Mouse (Mus musculus): Measurements from ENCODE around the gene Sap30. TPM values are rescaled to one million over a fixed set of nuclear protein-coding genes. Genes with fewer than 3 reads are reported as not detected.

The Sap30 gene
- polyA plus RNA-seq, 1 experiment from 2014 or later, result 48.6 TPM

- H3K9me3 ChIP-seq (replicated peaks; ENCODE audit: control insufficient read depth, low read length), result no peaks in the 10 kb centered on the region
- H3K27me3 ChIP-seq (ENCODE audit: control insufficient read depth, insufficient read depth, low read length), result no peaks in the 10 kb centered on the region
- H3K9ac ChIP-seq (ENCODE audit: low read depth, low read length), result no peak overlapping the region
- H3K4me1 ChIP-seq (ENCODE audit: control insufficient read depth, insufficient read depth, low read length), result no peaks in the 10 kb centered on the region
- no peak for ATAC-seq (replicated peaks; ENCODE audit: insufficient number of reproducible peaks, low FRiP score, low TSS enrichment)
- WGBS (ENCODE audit: insufficient replicate concordance), result 61% methylated on average over 4 of the region's 4 CpGs
- no peak overlapping the region for H3K4me3 ChIP-seq (ENCODE audit: low read depth, low read length)
- H3K4me2 ChIP-seq, result no peak overlapping the region
- H3K36me3 ChIP-seq (ENCODE audit: control insufficient read depth, insufficient read depth, low read length), result no peaks in the 10 kb centered on the region
- H3K27ac ChIP-seq (ENCODE audit: low read depth, low read length), result no peak overlapping the region
These were observed 44.4 kb downstream of the Sap30 start for GRCm38 (mm10) chr8:57443289-57443688.

GRCm38 (mm10) chr8:57441556-57441955, 46.1 kb downstream of the Sap30 start:
- no peaks in the 10 kb centered on the region for H3K27me3 ChIP-seq (ENCODE audit: control insufficient read depth, insufficient read depth, low read length)
- no peak overlapping the region for H3K4me3 ChIP-seq (ENCODE audit: low read depth, low read length)
- no peak for ATAC-seq (replicated peaks; ENCODE audit: insufficient number of reproducible peaks, low FRiP score, low TSS enrichment)
- H3K27ac ChIP-seq (ENCODE audit: low read depth, low read length), result no peak overlapping the region
- H3K4me1 ChIP-seq (ENCODE audit: control insufficient read depth, insufficient read depth, low read length), result no peaks in the 10 kb centered on the region
- 85% methylated on average over 5 of the region's 5 CpGs for WGBS (ENCODE audit: insufficient replicate concordance)
- H3K4me2 ChIP-seq, result no peak overlapping the region
- H3K36me3 ChIP-seq (ENCODE audit: control insufficient read depth, insufficient read depth, low read length), result no peaks in the 10 kb centered on the region
- no peaks in the 10 kb centered on the region for H3K9me3 ChIP-seq (replicated peaks; ENCODE audit: control insufficient read depth, low read length)
- H3K9ac ChIP-seq (ENCODE audit: low read depth, low read length), result no peak overlapping the region

- H3K4me2 ChIP-seq, result no peak overlapping the region
- no peak for ATAC-seq (replicated peaks; ENCODE audit: insufficient number of reproducible peaks, low FRiP score, low TSS enrichment)
- no peak overlapping the region for H3K4me3 ChIP-seq (ENCODE audit: low read depth, low read length)
- no peaks in the 10 kb centered on the region for H3K4me1 ChIP-seq (ENCODE audit: control insufficient read depth, insufficient read depth, low read length)
- no peak overlapping the region for H3K27ac ChIP-seq (ENCODE audit: low read depth, low read length)
- WGBS (ENCODE audit: insufficient replicate concordance), result 85% methylated on average over 4 of the region's 4 CpGs
- no peaks in the 10 kb centered on the region for H3K36me3 ChIP-seq (ENCODE audit: control insufficient read depth, insufficient read depth, low read length)
- H3K9ac ChIP-seq (ENCODE audit: low read depth, low read length), result no peak overlapping the region
- H3K27me3 ChIP-seq (ENCODE audit: control insufficient read depth, insufficient read depth, low read length), result no peaks in the 10 kb centered on the region
- no peaks in the 10 kb centered on the region for H3K9me3 ChIP-seq (replicated peaks; ENCODE audit: control insufficient read depth, low read length)
These were observed 46.5 kb downstream of the Sap30 start for GRCm38 (mm10) chr8:57441131-57441530.

- ATAC-seq (replicated peaks; ENCODE audit: insufficient number of reproducible peaks, low FRiP score, low TSS enrichment), result no peak
These were observed 51.2 kb downstream of the Sap30 start for GRCm38 (mm10) chr8:57436437-57436796.

GRCm38 (mm10) chr8:57435768-57436436, 51.8 kb downstream of the Sap30 start:
- H3K27ac ChIP-seq (ENCODE audit: low read depth, low read length), result no peak overlapping the region
- 52% methylated on average over 18 of the region's 18 CpGs for WGBS (ENCODE audit: insufficient replicate concordance)
- no peaks in the 10 kb centered on the region for H3K9me3 ChIP-seq (replicated peaks; ENCODE audit: control insufficient read depth, low read length)
- H3K4me2 ChIP-seq, result no peak overlapping the region
- no peaks in the 10 kb centered on the region for H3K4me1 ChIP-seq (ENCODE audit: control insufficient read depth, insufficient read depth, low read length)
- no peak overlapping the region for H3K4me3 ChIP-seq (ENCODE audit: low read depth, low read length)
- no peaks in the 10 kb centered on the region for H3K36me3 ChIP-seq (ENCODE audit: control insufficient read depth, insufficient read depth, low read length)
- H3K27me3 ChIP-seq (ENCODE audit: control insufficient read depth, insufficient read depth, low read length), result no peaks in the 10 kb centered on the region
- ATAC-seq (replicated peaks; ENCODE audit: insufficient number of reproducible peaks, low FRiP score, low TSS enrichment), result no peak
- H3K9ac ChIP-seq (ENCODE audit: low read depth, low read length), result no peak overlapping the region

More at GRCm38 (mm10) chr8:57436437-57436796, 51.2 kb downstream of the Sap30 start:
- H3K36me3 ChIP-seq (ENCODE audit: control insufficient read depth, insufficient read depth, low read length), result no peaks in the 10 kb centered on the region
- no peaks in the 10 kb centered on the region for H3K9me3 ChIP-seq (replicated peaks; ENCODE audit: control insufficient read depth, low read length)
- H3K4me2 ChIP-seq, result no peak overlapping the region
- H3K27ac ChIP-seq (ENCODE audit: low read depth, low read length), result no peak overlapping the region
- H3K27me3 ChIP-seq (ENCODE audit: control insufficient read depth, insufficient read depth, low read length), result no peaks in the 10 kb centered on the region
- H3K9ac ChIP-seq (ENCODE audit: low read depth, low read length), result no peak overlapping the region
- 80% methylated on average over 9 of the region's 9 CpGs for WGBS (ENCODE audit: insufficient replicate concordance)
- no peaks in the 10 kb centered on the region for H3K4me1 ChIP-seq (ENCODE audit: control insufficient read depth, insufficient read depth, low read length)
- H3K4me3 ChIP-seq (ENCODE audit: low read depth, low read length), result no peak overlapping the region

GRCm38 (mm10) chr8:57432802-57433201, 54.9 kb downstream of the Sap30 start:
- H3K9me3 ChIP-seq (replicated peaks; ENCODE audit: control insufficient read depth, low read length), result no peaks in the 10 kb centered on the region
- no peak overlapping the region for H3K4me3 ChIP-seq (ENCODE audit: low read depth, low read length)
- WGBS (ENCODE audit: insufficient replicate concordance), result 81% methylated on average over 5 of the region's 5 CpGs
- no peak overlapping the region for H3K27ac ChIP-seq (ENCODE audit: low read depth, low read length)
- H3K4me2 ChIP-seq, result no peak overlapping the region
- no peaks in the 10 kb centered on the region for H3K27me3 ChIP-seq (ENCODE audit: control insufficient read depth, insufficient read depth, low read length)
- ATAC-seq (replicated peaks; ENCODE audit: insufficient number of reproducible peaks, low FRiP score, low TSS enrichment), result no peak
- H3K36me3 ChIP-seq (ENCODE audit: control insufficient read depth, insufficient read depth, low read length), result no peaks in the 10 kb centered on the region
- no peaks in the 10 kb centered on the region for H3K4me1 ChIP-seq (ENCODE audit: control insufficient read depth, insufficient read depth, low read length)
- H3K9ac ChIP-seq (ENCODE audit: low read depth, low read length), result no peak overlapping the region

Other genes starting within 250 kb of the Sap30 start
- 17.2 and 17.9 TPM in 2 replicates for gene Hand2, start 166.9 kb downstream of the Sap30 start, polyA plus RNA-seq (2014; fragmentation: Nextera tagmentation; extraction: Ambion mirVana)
- gene Scrg1, start 31.9 kb downstream of the Sap30 start, polyA plus RNA-seq (2014; fragmentation: Nextera tagmentation; extraction: Ambion mirVana), result 0.68 and 0.72 TPM in 2 replicates
- 288 and 289 TPM in 2 replicates for gene Hmgb2, start 24.0 kb upstream of the Sap30 start, polyA plus RNA-seq (2014; fragmentation: Nextera tagmentation; extraction: Ambion mirVana)
- gene Galnt7, start 165.2 kb upstream of the Sap30 start, polyA plus RNA-seq (2014; fragmentation: Nextera tagmentation; extraction: Ambion mirVana), result 8.2 and 8.5 TPM in 2 replicates